Mouse (Mus musculus): ENCODE results near the gene Smagp. TPM values are rescaled to one million over a fixed set of nuclear protein-coding genes. Genes with fewer than 3 reads are reported as not detected.
"Not testable (repeated sequence)": the region's sequence is repeated elsewhere in the genome, so short reads cannot be mapped to it uniquely, and the experiment has no call there.

The Smagp gene
- total RNA-seq, 2 experiments from 2014 or later: 41.3 to 51.6 TPM

DNA sequence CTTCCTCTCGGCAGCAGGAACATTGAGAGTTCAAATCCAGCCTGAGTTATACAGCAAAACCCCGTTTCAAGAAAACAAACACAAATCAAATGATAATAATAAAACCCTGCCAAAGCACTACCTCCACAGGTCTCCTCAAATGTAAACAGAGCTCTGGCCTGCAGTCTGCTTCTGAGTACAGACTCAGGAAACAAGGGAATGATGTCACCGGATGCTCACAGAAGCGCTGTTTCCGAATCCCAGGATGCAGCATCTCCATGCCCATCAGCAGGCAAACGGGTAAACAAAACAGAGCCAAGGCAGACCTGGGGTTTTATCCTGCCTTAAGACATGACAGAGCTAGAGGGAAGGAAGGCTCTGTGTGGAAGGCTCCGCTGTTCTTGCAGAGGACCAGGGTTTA, 7.9 kb downstream of the Smagp start:
- DNase-seq (ENCODE audit: low spot score in 2 of 2): no peak

DNA sequence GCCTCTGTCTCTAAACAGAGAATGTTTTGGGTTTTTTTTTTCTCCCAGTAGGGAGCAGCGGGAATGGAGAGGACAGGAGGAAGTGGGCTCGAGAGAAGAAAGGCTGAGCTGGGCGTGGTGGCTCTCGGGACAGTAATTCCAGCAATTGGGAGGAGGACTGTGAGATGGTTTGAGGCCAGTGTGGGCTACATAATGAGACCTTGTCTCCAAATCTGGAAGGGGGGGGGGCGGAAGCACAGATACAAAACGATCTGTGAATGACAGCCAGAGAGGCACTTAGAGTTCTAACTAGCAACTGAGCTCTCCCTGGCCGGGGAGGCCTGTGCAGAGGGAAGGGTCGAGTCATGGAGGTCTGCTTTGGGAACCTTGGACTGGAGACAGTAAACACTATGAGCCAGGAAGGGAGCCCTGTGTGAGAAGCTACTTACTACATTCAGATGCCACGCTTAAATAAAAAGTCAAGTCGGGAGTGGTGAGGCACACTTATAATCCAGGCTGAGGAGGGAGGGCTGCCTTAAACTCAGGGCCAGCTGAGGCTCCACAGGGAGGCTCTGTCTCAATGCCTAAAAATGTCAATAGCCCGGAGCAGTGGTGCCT, 8.9 kb downstream of the Smagp start:
- no peak for DNase-seq (ENCODE audit: low spot score in 2 of 2)

DNA sequence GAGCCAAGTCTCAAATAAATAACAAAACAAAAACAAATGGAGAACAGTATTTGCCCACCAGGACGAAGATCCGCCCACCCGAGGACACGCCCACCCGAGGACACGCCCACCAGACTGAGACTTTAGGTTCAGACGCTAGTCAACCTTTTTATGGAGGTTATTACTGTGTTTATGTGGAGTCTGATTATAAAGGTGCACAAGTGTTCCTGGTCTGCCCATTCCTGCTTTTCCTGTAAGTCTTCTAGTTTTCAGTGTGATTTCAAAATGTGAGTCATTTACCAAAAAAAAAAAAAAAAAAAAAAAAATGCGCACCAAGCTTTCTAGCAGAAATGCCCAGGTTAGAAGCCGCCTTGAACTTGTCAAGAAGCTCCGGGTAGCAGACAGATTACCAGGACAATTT, 9.5 kb downstream of the Smagp start:
- DNase-seq (ENCODE audit: low spot score in 2 of 2): no peak

DNA sequence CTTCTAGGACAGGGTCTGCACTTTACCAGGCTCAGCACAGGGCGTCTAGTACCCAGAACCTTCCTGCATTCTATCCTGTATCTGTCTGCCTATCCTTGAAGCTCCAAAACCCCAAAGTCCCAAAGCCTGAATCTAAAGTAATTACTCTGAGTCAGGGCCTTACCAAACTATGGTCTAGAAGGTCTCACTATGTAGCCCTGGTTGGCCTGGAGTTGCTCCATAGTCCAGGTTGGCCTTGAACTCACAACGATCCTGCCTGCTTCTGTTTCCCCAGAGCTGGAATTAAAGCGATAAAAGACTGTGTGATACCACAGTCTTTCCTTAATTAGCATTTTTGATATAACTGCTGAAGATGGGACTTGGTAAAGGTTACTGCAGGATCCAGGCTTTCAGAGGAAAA, 12.3 kb downstream of the Smagp start:
- DNase-seq (ENCODE audit: low spot score in 2 of 2): no peak

DNA sequence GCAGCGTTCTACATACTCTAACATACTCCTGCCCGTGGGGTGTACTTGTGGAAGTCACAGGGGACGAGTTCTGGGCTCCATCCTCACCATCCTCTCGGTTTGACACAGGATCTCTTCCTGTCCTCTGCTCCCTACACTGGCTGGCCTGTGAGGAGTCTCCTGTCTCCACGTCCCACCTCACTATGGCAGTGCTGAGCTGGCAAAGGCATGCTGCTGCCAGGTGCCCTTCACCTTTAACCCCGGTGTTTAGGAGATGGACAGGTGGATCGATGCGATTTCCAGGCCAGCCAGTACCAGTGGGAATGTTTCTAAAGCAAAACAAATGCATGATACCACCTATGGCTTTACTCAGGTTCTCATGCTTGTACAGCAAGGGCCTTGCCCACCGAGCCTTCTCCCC, 13.0 kb downstream of the Smagp start:
- no peak for DNase-seq (ENCODE audit: low spot score in 2 of 2)

DNA sequence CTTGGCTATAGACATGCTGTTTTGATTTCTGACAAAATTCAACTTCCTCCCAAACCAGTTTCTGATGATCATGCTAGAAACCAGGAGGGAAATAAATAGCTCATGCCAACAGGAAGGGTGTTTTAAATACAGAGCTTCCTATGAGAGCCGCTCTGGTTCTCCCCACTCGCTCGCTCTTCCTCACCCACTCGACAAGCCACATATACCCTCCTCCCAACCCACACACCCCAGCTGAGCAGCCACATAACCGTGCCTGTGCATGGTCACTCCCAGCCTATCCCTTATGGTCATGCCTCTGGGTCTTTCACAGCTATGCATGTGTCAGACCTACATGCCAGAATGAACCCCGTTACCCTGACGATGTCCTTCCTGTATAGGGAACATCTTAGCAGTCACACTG, 14.6 kb downstream of the Smagp start:
- DNase-seq (ENCODE audit: low spot score in 2 of 2): no peak

DNA sequence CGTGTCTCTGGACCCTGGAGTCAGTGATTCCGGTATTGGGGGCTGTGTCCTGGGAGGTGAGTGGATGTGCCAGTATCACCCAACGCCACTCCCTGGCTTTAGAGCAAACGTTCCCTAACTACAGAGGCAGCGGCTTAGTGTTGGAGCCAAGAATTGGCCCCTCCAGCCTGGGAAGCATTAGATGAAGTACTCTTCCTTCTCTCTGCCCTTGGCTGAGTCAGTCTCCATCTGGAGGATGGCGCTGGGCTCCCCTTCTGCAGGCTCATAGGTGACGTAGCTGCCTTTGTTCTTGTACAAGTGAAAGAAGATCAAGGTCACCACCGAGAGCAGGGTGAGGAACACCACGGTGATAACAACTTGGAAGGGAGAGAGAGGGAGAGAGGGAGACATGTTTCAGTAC, 15.1 kb downstream of the Smagp start:
- DNase-seq (ENCODE audit: low spot score in 2 of 2): not testable (repeated sequence)

DNA sequence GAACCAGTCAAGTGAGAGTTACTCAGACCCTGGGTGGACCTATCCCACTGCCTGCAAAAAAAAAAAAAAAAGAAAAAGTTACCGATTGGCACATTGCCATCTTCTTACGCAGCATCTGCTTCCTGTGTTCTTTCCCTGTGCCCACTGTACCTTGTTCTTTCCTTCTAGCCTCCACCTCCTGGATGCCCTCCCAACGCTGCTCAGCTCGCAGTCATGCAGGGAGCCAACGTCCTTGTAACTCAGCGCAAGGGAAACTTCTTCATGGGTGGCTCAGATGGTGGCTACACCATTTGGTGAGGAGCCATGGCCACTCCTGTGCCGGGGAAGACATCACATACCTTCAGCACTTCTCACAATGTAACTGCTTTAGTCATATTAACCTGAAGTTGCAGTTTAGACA, 17.5 kb downstream of the Smagp start:
- DNase-seq (ENCODE audit: low spot score in 2 of 2): no peak

DNA sequence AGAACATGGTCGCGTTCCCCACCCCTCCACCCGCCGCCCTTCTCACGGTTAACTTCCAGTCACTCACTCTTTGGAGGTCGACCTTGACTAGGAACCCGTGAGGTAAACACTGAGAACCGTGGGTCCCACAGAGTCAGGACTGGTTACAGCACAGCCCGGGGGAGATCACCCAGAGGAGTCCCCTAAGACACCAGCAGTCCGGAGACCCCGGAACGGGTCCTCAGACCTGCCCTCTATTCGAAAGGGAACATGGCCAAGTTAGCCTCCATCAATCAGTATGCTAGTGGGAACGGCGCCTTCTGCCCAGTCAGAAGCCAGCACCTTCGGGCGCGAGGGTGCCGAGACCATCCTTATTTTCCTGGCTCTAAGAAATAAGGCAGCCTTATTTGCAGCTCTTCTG, 20.5 kb downstream of the Smagp start:
- no peak for DNase-seq (ENCODE audit: low spot score in 2 of 2)

DNA sequence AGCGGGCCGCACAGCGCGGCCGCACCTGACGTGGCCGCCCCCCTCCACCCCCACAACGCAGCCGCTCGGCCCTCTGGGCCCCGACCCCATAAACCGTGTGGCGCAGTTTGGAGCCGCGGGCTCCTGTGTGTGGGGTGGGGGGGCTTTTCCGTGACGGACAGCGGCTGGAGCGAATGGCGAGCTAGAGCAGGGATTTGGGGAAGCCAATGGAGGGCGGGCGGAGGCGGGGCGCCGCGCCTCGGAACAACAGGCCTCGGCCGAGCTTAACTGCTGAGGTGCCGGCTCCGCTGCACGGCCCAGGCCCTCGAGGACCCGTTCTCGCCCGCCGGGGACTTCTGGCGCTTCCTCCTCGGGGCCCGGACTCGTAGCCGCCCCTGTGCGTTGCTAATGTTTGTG, 20.9 kb downstream of the Smagp start:
- peak; percentile 85 to 86 for DNase-seq (ENCODE audit: low spot score in 2 of 2)

DNA sequence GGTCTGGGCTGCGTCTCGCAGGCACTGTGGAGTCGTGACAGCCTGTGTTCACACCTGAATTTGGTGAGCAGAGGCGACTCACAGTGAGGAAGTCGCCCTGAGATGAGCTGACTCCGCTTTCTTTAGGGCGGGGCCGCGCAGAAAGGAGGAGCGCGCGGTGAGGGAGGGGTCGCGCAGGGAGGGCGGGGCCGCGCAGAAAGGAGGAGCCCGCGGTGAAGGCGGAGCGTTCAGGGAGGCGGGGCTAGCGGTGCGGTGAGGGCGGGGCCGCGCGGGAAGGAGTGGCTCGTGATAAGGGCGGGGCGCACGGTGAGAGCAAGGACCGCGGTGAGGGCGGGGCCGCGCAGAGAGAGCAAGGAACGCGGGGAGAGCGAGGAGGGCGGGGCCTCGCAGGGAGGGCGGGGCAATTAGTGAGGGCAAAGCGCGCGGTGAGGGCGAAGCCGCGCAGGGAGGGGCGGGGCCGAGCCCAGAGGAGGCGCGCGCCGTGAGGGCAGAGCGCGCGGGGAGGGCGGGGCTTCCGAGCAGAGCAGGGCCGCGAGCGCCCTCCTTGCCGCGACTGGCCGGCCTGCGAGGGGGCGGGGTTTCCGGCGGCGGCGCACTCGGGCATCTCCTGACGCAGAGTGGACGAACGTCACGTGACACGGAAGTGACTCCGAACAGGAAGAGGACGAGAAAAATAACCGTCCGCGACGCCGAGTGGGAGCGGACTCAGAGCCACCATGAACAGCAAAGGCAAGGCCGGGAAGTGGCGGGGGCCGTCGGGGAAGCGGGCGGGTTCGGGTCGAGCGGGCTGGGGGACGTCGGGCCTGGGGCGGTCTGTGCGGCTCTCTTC, 21.5 kb downstream of the Smagp start, which contains the start of gene Dazap2:
Dazap2 (plus strand) TSS at position 354 of the 829 bp plus-strand sequence.
- DNase-seq (ENCODE audit: low spot score in 2 of 2): peak; percentile 98 to 99

DNA sequence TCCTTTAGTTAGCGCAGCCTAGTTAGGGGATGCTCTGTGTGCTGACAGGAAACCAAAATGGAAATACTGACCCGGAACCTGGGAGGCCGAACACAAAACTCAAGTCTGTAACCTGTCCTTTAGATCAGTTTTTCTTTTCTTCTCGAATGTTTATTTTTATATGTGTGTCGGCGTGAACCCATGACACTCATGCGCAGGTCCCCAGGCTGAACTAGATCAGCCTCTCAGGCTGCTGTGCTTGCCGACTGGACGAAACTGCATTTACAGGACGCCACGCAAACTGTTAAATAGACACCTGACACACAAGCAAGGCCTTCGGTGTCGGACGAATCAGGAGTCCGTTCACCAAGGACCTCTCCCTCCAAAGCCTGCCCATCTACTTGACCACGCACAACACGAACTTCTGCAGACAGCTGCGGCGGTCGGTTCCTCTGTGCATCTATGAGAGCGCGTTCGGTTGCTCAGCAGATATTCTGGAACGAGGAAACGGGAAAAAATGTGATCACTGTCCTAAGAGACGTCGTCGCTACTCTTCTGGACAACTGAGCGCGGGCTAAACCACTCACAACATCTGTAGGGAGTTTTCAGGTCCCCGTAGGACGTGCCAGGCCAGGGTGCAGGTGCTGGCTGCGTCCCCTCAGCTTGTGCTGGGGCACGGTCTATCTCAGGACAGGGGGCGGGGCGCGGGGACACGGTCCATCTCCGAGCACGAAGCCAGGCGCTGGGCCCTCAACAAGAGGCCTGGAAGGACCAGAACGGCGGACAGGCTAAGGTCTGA, 22.3 kb downstream of the Smagp start:
- DNase-seq (ENCODE audit: low spot score in 2 of 2): no peak

DNA sequence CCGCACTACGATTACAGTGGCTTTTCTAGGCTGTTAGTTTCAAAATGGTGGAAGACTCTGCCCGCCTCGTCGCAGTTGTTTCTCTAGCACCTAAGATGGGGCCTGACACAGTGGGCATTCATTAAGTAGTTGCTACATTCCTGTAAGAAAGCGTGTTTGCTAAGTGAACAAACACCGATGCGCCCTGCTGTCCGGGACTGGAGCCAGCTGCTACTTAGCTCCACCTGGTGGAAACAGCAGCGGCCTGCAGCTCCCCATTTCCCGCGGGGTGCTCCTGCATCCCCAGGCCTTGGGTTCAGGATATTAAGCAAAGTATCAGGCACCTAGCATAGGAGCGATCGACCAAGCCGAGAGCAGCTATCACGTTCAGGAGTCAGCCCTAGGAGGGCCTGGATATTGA, 23.2 kb downstream of the Smagp start:
- peak; percentile 73 to 79 for DNase-seq (ENCODE audit: low spot score in 2 of 2)

DNA sequence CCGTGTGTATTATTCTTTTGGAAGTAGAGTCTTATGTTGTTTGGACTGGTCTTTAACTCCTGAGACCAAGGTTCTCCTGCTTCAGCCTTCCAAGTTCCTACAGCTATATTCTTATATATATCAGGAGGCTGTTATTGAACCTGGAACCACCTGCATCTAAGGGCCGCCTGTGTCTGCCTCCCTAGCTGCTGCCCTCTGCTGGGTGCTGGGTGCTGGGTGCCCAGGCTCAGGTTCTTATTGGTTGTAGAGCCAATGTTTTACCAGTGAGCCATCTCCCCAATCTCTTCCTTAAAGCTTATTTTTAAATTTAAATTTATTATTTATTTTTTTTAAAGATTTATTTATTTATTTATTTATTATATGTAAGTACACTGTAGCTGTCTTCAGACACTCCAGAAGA, 24.3 kb downstream of the Smagp start:
- no peak for DNase-seq (ENCODE audit: low spot score in 2 of 2)

DNA sequence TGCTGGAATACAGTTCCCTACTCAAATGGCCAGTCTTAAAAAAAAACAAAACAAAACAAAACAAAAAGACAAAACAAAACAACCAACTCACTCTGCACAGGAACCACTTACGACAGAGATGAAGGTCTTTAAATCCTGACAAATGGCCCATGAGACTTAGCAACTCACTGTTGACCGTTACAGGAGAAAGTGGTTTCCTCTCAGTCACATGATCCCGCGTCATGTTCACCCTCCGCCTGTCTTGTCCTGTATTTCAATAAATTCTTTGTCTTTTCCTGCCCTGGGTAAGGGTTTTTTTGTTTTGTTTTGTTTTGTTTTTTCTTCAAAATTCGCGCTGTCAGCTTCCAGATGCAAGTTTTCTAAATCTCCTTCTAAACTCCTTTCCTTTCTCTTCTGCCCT, 24.8 kb downstream of the Smagp start:
- no peak for DNase-seq (ENCODE audit: low spot score in 2 of 2)

DNA sequence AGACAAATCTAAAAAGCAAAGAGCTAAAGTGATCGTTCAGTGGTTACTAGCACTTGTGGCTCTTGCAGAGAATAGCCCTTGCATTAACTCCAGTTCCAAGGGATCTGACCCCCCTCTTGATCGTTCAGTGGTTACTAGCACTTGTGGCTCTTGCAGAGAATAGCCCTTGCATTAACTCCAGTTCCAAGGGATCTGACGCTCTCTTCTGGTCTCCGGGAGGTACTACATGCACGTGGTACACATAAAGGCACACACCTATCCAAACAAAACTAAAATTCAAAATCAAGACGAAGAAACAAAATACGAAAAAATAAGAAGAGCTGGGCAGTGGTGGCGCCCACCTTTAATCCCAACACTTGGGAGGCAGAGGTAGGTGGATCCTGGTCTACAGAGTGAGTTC, 30.1 kb downstream of the Smagp start:
- DNase-seq (ENCODE audit: low spot score in 2 of 2): not testable (repeated sequence)

DNA sequence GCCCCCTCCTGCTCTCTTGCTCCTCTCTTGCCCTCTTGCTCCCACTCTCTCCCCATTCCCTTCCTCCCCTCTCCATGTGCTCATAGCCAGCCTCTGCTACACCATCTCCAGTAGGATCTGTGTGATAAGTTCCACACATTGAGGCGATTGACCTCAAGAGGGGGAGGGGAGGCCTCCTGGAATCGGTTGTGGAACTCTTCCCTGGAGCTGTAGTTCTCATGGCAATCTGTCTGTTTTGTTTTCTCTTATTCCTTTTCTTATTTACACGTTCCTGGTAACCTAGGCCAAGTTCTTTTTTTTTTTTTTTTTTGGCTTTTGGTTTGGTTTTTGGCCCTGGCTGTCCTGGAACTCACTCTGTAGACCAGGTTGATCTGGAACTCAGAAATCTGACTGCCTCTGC, 35.1 kb downstream of the Smagp start:
- no peak for DNase-seq (ENCODE audit: low spot score in 2 of 2)

DNA sequence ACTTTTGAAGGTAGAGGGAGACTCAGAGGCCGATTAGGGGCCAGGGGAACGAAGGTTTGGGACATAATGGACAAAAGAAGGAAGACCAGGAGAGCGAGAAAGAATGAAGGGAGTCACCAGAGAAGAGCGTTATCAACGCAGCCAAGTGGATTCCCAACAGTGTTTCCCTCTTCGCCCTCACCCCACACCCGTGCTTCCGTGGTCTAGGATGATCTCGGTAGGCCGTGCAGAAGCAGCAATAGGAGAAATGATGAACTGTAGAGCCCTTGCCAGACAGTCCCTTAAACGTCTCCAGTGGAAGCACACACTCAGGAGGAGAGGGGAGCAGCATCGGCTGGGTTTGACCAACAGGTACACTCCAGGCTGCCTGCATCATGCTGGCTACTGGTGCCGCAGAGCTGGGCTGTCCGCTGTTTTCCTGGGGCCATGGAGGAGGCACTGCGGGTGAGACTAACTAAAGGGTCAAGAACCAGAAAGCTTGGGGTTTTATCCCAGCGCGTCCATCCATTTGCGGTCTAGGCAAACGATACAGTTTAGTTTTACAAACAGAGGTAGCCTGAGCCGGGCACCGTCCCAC, 36.0 kb downstream of the Smagp start:
- no peak for DNase-seq (ENCODE audit: low spot score in 2 of 2)

DNA sequence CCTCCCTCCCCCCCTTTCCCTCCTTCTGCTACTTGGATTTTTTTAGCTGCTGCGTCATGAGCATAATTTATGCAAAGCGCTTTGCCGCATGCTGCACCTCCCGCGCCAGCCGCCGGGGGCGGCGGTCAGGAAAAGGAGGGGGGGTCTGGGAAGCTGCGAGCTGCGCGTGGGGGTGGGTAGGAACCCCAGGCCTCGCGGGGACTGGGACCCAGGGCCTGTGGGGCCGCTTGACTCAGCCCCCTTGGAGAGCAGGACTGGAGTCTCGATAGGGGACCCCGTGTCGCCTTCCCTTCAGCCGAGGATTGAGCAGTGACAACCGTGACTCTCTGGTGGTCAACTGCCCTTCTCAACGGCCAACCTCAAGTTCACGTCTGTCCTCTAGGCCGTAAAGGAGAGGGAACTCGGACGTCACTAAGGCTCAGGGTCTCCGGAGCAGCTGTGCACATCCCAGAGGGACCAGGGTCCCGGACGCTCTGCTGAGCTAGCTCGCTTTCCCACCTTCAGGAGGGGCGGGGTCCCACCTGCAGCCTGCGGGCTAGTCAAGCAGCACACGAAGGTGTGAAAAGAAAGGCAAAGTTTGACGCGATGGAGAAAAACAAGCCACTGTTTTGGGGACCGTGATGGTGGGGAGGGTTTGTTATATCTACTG, 36.6 kb downstream of the Smagp start:
- peak; percentile 64 to 72 for DNase-seq (ENCODE audit: low spot score in 2 of 2)

DNA sequence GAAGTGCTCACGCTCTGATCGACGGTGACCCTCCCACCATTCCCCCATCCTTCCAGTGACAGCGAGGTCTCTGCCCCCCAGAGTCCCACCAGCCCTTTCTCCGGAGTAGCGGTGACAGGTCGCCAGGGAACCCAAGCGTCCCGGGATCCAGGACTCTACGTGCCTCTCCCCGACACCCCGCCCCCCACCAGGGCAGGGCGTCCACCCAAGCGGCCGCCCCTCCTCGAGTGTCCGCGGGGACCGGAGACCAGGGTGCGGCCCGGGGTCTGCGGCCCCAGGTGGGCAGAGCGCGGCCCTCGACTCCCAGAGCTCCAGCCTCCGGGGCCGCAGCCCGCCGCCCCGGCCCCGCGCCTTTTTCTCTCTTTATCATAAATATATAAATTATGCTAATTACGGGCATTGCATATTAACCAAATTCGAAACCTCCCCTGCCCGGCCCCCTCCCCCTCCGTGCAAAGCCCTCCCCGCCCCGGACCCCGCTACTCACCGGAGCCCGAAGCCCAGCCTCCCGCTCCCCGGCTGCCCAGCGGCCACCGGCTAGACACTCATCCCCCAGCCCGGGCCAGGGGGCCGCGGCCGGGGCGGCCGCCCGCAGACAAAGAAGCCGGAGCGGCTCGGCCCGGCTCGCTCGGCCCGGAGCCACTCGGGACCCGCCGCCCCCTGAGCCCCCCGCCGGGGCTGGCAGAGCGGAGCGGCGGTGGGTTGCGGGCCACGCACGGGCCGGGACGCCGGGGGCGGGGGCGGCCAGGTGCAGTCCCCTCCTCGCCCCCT, 37.3 kb downstream of the Smagp start, which contains the start of gene Pou6f1:
Pou6f1 (minus strand) TSS at position 709 of the 771 bp plus-strand sequence.
- peak; percentile 56 to 62 for DNase-seq (ENCODE audit: low spot score in 2 of 2)
